Mouse (Mus musculus) splenic B cell, adult 2 months (primary cell): Measurements from ENCODE around the gene Aip.
A peak's percentile ranks its signal among the peaks of the same experiment; 100 is the strongest.

Source experiments
- DNase-seq: peaks from one replicate; pipeline ENCODE4 v3.0.0-alpha.2; 2011; ENCODE audit warnings: low read depth, low spot score
- H3K27me3 ChIP-seq: 2 replicates; pipeline ENCODE4 v1.6.1; 2012; ENCODE audit warnings: mild to moderate bottlenecking, low read length, moderate library complexity, mixed read lengths; ENCODE audit not compliant: control insufficient read depth, poor library complexity, insufficient read depth, severe bottlenecking
- H3K36me3 ChIP-seq: 2 replicates; pipeline ENCODE4 v1.6.1; 2012; ENCODE audit warnings: mild to moderate bottlenecking, low read length, moderate library complexity, mixed read lengths; ENCODE audit not compliant: control insufficient read depth, poor library complexity, insufficient read depth, severe bottlenecking

The Aip gene

DNA sequence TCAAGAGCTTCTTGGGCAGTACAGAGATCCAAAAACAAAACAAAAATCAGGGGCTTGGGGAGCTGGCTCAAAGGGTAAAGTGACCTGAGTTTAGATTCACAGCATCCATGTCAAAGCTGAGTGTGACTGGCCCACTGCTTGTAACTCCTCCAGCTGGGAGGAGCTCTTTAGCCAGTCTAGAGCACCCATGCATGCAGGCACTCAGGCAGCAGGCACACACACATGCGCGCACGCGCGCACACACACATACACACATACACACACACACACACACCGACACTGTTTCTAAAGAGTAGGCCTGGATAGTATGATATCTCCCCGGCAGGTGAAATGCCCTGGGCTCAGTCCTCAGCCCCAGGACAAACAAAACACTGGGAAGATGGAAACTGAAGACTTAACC is 8.7 kb downstream of the Aip start:
- H3K36me3 ChIP-seq = peaks cover 10% of the 10 kb centered on the region
- H3K27me3 ChIP-seq = no peaks in the 10 kb centered on the region
- DNase-seq = peak; percentile 60

DNA sequence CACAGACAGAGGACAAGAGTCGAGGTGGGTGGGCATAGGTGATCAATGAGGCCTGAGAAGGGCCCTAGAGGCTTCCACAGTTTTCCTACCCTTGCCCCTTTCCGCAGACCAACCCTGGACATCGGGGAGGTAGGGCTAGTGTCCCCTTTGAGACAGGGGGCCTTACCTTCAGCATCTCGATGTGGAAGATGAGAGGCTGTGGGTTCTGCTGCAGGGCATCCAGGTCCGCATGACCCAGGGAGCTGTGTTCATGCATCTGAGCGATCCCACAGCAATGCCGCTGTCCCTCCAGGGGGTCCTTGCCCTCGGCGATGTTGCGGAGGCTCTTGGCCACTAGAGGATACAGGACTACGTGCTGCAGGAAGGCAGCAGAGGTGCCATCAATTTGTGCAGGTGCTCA is 9.8 kb downstream of the Aip start:
- no peak for DNase-seq
- Histone ChIP-seq H3K27me3 (no peaks in the 10 kb centered on the region), H3K36me3 (peaks cover 13% of the 10 kb centered on the region)

DNA sequence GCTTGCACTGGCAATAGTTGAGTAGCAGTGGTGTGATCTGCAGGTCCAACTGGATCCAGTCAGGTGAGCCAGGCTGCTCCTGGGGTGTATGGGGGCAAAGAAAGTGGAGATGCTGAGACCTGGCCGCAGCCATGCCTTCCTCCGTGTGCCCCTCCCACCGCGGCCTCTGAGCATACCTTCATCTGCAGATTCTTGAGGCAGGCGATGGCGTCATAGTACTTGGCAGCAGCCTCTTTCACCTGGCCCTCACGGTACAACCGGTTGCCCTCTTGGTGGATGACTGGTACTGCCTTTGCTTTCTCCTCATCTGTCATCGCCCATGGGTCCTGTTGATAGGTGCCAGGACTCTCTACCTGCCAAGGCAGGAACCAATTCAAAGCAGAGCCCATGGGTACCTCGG is 10.5 kb downstream of the Aip start:
- Histone ChIP-seq H3K36me3 (peaks cover 13% of the 10 kb centered on the region), H3K27me3 (no peaks in the 10 kb centered on the region)
- DNase-seq = no peak

DNA sequence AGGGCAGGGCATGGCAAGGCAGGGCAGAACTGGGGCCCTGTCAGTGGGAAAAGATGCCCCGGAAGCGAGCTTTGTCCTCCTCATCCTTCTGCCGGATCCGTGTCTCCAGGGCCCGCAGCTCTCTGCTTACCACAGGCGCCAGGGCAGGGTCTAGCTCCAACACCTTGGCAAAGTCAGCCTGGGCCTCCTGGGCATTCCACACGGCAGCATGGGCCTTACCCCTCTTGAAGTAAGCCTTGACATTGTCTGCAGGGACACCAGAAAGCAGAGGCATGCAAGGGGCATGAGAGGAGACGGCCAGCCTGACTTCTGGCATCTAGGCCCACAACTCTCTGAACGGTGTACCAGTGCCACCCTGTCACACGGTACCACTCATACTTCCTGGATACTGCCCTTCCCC is 11.1 kb downstream of the Aip start:
- no peak for DNase-seq
- H3K27me3 ChIP-seq = no peaks in the 10 kb centered on the region
- H3K36me3 ChIP-seq = peaks cover 13% of the 10 kb centered on the region

DNA sequence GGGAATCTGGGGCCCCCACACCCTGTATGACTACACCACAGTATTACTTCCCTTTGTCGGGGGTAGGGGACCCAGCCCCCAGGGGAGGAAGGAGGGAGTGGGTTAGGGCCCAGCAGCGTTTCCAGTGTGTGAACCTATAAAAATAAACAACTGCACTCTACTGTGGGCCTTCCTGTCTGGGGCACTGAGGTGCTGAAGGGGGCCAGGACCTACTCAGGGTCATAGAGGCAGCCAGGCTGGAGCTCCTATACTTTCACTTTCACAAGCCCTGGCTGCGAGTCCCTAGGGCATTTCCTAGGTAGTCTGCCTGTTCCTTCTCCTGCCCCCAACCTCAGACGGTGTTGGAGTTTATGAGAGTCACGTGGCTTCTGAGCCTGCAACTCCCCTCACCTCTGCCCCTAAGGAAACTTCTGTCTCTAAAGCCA is 11.8 kb downstream of the Aip start:
- Histone ChIP-seq H3K36me3 (peaks cover 13% of the 10 kb centered on the region), H3K27me3 (no peaks in the 10 kb centered on the region)
- peak; percentile 75 for DNase-seq

DNA sequence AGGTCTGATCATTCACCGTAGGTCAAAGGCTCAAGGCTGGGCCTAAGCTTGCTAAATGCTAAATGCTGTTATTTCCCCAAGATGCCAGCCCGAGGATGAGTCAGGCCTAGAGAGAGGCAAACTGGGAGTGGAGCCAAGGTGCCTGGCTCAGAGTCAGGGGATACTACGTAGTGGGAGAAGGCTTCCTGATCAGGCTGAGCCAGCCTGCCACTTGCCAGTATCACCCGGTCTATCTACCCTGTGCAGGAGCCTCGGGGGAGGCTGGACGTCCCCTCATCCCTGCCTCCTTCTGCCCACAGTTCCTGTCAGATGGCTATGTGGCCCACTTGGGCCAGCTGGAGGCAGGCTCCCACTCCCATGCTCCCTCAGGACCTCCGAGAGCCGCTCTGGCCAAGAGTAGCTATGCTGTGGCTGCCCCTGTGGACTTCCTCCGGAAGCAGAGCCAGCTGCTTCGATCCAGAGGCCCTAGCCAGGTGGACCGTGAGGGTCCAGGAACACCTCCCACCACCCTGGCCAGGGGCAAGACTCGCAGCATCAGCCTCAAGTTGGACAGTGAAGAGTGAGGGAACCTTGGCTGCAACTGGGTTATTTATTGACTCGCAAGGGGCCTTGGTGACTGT is 12.4 kb downstream of the Aip start:
- H3K27me3 ChIP-seq = no peaks in the 10 kb centered on the region
- no peak for DNase-seq
- H3K36me3 ChIP-seq = peaks cover 13% of the 10 kb centered on the region

DNA sequence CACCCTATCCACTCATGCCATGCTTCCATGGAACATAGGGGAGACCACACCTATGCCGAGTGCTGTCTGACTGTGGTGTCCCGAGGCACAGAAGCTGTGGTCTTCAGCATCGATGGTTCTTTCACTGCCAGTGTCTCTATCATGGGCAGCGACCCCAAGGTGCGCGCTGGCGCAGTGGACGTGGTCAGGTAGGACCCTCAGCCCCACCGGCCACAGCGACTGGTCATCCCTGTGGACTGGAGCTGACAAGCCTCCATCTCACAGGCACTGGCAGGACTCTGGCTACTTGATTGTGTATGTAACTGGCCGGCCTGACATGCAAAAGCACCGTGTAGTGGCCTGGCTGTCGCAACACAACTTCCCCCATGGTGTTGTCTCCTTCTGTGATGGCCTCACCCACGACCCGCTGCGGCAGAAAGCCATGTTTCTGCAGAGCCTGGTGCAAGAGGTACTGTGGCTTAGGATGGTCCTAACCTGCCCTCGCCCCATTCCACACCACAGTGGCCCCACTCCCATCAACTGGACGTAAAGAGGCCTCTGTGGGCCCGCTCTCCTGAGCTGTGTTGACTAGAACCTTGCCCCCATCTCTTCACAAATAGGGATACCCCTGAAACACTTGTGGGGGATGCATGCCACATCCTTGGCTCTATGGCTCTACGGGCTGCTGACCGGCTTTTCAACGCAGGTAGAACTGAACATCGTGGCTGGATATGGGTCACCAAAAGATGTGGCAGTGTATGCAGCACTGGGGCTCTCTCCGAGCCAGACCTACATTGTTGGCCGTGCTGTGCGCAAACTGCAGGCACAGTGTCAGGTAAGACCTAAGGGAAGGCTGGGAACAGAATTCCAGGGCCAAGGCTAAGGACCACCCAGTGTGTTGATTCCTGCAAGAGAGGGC is 13.3 kb downstream of the Aip start:
- no peak for DNase-seq
- Histone ChIP-seq H3K27me3 (no peaks in the 10 kb centered on the region), H3K36me3 (peaks cover 15% of the 10 kb centered on the region)

DNA sequence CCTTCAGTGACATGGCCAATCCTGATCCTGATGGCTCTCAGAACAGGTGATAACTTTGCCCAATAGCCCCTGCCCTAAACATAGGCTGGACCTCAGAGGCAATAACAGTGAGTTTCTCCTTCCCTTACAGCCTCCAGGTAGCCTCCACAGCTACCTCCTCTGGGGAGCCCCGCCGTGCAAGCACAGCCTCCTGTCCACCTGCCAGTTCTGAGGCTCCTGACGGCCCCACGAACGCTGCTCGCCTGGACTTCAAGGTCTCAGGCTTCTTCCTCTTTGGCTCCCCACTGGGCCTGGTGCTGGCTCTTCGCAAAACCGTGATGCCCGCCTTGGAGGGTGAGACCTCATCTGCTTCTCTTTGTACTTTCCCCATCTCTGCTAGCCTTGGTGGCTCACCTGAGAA is 17.1 kb downstream of the Aip start:
- no peaks in the 10 kb centered on the region for H3K27me3 ChIP-seq
- DNase-seq = no peak

DNA sequence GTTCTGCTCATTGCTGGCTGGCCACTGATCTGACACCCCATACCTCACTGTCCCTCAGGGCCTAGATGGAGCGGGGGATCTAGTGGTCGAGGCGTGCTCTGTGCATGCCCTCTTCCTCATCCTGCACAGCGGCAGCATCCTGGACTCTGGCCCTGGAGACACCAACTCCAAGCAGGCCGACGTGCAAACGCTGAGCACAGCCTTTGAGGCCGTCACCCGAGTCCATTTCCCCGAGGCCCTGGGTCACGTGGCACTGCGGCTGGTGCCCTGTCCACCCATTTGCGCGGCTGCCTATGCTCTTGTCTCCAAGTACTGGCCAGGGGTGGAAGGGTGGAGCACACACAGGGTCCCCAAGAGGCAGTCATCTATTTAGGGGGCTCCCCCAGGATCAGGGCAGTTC is 19.0 kb downstream of the Aip start:
- Histone ChIP-seq H3K27me3 (no peaks in the 10 kb centered on the region), H3K36me3 (peaks cover 11% of the 10 kb centered on the region)
- DNase-seq = no peak

More for the DNA sequence above, 17.1 kb downstream of the Aip start:
- H3K36me3 ChIP-seq = peaks cover 15% of the 10 kb centered on the region

DNA sequence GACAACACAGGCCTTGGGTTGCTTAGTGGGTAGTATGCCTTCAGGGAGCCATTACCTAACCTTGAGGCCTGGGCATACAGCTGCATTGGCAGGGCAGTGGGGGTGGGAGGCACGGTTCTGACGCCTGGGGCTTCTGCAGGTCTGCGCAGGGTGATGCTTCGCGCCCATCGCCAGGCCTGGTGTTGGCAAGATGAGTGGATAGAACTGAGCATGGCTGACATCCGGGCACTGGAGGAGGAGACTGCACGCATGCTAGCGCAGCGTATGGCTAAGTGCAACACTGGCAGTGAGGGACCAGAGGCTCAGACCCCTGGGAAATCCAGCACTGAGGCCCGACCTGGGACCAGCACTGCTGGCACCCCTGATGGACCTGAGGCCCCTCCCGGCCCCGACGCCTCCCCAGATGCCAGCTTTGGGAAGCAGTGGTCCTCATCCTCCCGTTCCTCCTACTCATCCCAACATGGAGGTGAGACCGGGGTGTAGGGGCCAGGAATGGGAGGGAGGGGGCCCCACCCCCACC is 20.9 kb downstream of the Aip start:
- DNase-seq = no peak
- peaks cover 10% of the 10 kb centered on the region for H3K36me3 ChIP-seq
- H3K27me3 ChIP-seq = no peaks in the 10 kb centered on the region

DNA sequence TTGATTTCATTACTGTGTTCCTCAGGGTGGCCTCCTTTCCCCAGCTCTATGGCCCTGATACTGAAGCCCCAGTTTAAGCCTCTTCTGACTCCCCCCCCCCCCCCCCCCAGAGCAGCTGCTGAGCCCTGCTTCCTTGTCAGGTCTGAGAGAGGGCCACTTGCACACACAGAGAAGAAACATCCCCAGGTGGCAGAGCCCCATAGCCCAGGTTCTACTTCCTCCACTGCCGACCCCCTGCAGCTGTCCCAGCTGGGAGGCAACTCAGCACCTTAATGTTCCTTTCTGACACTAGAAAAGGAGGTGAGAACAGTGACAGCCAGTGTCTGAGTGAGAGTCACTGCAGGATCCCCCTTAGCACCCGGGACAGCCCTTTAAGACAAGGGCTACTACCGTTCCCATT is 21.9 kb downstream of the Aip start:
- no peak for DNase-seq

DNA sequence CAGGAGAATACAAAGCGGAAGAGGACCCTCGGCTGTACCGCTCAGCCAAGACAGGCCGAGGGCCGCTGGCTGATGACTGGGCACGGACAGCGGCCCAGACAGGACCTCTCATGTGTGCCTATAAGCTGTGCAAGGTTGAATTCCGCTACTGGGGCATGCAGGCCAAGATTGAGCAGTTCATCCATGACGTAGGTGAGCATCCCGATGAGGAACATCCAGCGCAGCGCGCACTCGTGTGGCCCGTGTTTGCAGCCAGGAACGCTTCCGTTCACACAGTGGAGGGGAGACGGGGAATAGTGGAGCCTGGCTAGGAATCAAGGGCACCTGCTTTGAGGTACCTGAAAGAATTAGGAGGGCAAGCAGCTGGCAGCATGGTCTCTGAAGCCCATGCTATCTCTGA is 22.4 kb downstream of the Aip start:
- DNase-seq = no peak
- Histone ChIP-seq H3K27me3 (no peaks in the 10 kb centered on the region), H3K36me3 (peaks cover 10% of the 10 kb centered on the region)

More for the DNA sequence above, 21.9 kb downstream of the Aip start:
- H3K36me3 ChIP-seq = peaks cover 10% of the 10 kb centered on the region
- no peaks in the 10 kb centered on the region for H3K27me3 ChIP-seq

DNA sequence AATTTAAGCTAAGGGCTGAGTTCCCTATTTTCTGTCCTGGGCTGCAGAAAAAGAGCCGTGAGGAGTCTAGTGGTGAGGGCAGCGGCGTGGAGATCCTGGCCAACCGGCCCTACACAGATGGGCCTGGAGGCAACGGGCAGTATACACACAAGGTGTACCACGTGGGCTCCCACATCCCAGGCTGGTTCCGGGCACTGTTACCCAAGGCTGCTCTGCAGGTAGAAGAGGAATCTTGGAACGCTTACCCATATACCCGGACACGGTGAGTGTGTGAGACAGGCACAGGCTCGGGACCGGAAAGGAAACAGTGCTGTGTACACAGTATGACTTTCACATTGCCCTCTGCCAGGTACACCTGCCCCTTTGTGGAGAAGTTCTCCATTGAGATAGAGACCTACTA is 23.0 kb downstream of the Aip start:
- peak; percentile 23 for DNase-seq
- no peaks in the 10 kb centered on the region for H3K27me3 ChIP-seq
- H3K36me3 ChIP-seq = peaks cover 8% of the 10 kb centered on the region

DNA sequence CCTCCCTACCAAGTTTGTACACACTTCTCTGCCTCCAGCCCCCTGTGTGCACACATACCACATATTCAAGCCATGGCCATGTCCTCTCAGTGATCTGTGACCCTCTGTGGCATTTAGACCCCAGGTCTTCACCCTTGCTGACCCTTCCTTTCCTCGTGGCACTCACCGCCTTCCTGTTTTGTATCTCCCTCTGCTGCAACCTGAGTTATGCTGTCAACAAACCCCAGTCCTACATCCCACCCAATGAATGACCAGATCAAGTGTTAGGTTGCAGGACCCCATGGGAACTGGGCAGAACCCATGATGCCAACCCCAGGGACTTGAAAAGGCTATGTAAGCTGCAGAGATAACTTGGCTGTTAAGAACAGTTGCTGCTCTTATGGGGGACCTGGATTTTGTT is 23.6 kb downstream of the Aip start:
- H3K27me3 ChIP-seq = no peaks in the 10 kb centered on the region
- no peak for DNase-seq
- H3K36me3 ChIP-seq = peaks cover 8% of the 10 kb centered on the region

DNA sequence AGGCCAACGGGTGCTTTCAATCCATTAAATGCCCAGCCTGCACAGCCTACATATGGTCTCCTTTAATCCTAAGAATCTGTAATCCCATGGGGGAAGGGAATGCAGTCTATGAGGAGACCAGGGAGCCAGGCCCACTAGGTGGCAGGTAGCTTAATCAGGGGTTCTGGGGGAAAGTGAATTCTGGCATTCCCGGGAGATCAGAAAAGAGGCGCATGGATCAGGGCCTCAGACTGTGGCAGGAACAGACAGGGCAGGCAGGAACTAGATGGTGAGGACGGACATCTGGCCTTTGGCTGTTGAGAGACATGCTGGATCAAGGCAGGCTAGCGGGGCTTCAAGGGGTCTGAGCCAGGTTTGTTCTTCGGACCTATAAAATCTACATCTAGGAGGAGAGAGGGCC is 24.2 kb downstream of the Aip start:
- no peak for DNase-seq
- H3K36me3 ChIP-seq = peaks cover 8% of the 10 kb centered on the region

More for the DNA sequence above, 24.2 kb downstream of the Aip start:
- H3K27me3 ChIP-seq = no peaks in the 10 kb centered on the region
